8 mouse cellular contexts compared by ENCODE assay signal in genomic region chr11:117320482-117320881, GRCm38 (mm10).
A peak's percentile ranks its signal among the peaks of the same experiment; 100 is the strongest.
DNase-seq lines count a peak whose midpoint lies in the region; ATAC-seq and TF ChIP-seq lines count a peak whose summit lies in the region.

No protein-coding gene starts in this region.

- peaks cover 4% of the 10 kb centered on the region; the same call in 1 of the 2 replicates for H3K36me3 ChIP-seq in embryonic facial prominence, embryonic 10.5 days (replicated peaks)
- no peaks in the 10 kb centered on the region for H3K36me3 ChIP-seq in limb, embryonic 15.5 days
- no peaks in the 10 kb centered on the region for H3K36me3 ChIP-seq in neural tube, embryonic 14.5 days (ENCODE audit: control insufficient read depth, insufficient read depth, low read length)

- H3K27ac ChIP-seq in embryonic facial prominence, embryonic 10.5 days (replicated peaks), result peak overlapping the region; percentile 81
- H3K27ac ChIP-seq in limb, embryonic 15.5 days, result peak overlapping the region; percentile 85
- H3K27ac ChIP-seq in neural tube, embryonic 14.5 days (ENCODE audit: low read depth, low read length), result peak overlapping the region; percentile 39; the same call in 1 of the 2 replicates

- DNase-seq in lung, adult 2 months, result no peak
- DNase-seq in lung, postnatal 14 days, result no peak
- no peak for DNase-seq in embryonic facial prominence, embryonic 10.5 days (ENCODE audit: low spot score)
- DNase-seq in right cerebral cortex, postnatal 4 days, result no peak
- DNase-seq in layer of hippocampus, adult 8-10 months (ENCODE audit: low spot score in 2 of 2), result no peak

- ATAC-seq in limb, embryonic 15.5 days (ENCODE audit: insufficient number of reproducible peaks, low FRiP score, low TSS enrichment, low read depth), result no peak
- no peak for ATAC-seq in neural tube, embryonic 14.5 days (ENCODE audit: low read depth)
- ATAC-seq in cerebellum, adult (ENCODE audit: insufficient number of reproducible peaks, low FRiP score, low TSS enrichment), result no peak

- H3K9ac ChIP-seq in limb, embryonic 15.5 days, result no peak overlapping the region
- H3K9ac ChIP-seq in neural tube, embryonic 14.5 days (replicated peaks; ENCODE audit: low read depth, low read length), result no peak overlapping the region

- H3K4me1 ChIP-seq in lung, adult 2 months (ENCODE audit: control insufficient read depth, insufficient read depth, low read length), result peaks cover 46% of the 10 kb centered on the region
- peaks cover 100% of the 10 kb centered on the region for H3K4me1 ChIP-seq in embryonic facial prominence, embryonic 10.5 days
- H3K4me1 ChIP-seq in limb, embryonic 15.5 days, result peaks cover 93% of the 10 kb centered on the region
- peaks cover 30% of the 10 kb centered on the region for H3K4me1 ChIP-seq in neural tube, embryonic 14.5 days (ENCODE audit: control insufficient read depth, insufficient read depth, low read length)

- TF ChIP-seq POLR2A in lung, adult 2 months (IDR thresholded peaks at IDR 0.05; ENCODE audit: borderline replicate concordance, extremely low read depth, low read depth, low read length), result peak; percentile 13; the same call in 1 of the 2 replicates

- no peaks in the 10 kb centered on the region for H3K27me3 ChIP-seq in embryonic facial prominence, embryonic 10.5 days (replicated peaks; ENCODE audit: low read depth, poor library complexity, severe bottlenecking)
- H3K27me3 ChIP-seq in limb, embryonic 15.5 days, result no peaks in the 10 kb centered on the region
- H3K27me3 ChIP-seq in neural tube, embryonic 14.5 days (ENCODE audit: control insufficient read depth, insufficient read depth, low read length), result no peaks in the 10 kb centered on the region

- 54% methylated on average over 3 of the region's 3 CpGs for WGBS in lung, adult 2 months
- 51% methylated on average over 3 of the region's 3 CpGs for WGBS in embryonic facial prominence, embryonic 10.5 days
- WGBS in limb, embryonic 15.5 days, result 53% methylated on average over 3 of the region's 3 CpGs
- 64% methylated on average over 3 of the region's 3 CpGs for WGBS in neural tube, embryonic 14.5 days

- 0 out of 2 replicates have a peak overlapping the region, but pooled peaks have one; percentile 22 for H3K4me2 ChIP-seq in limb, embryonic 15.5 days
- H3K4me2 ChIP-seq in neural tube, embryonic 14.5 days (ENCODE audit: low read depth, low read length), result no peak overlapping the region

- no peak overlapping the region for H3K4me3 ChIP-seq in lung, adult 2 months (replicated peaks; ENCODE audit: extremely low read depth, low read depth, low read length)
- H3K4me3 ChIP-seq in embryonic facial prominence, embryonic 10.5 days, result peak overlapping the region; percentile 38; the same call in 1 of the 2 replicates
- H3K4me3 ChIP-seq in limb, embryonic 15.5 days, result no peak overlapping the region
- no peak overlapping the region for H3K4me3 ChIP-seq in neural tube, embryonic 14.5 days (ENCODE audit: low read depth, low read length)

- H3K9me3 ChIP-seq in embryonic facial prominence, embryonic 10.5 days, result no peaks in the 10 kb centered on the region
- no peaks in the 10 kb centered on the region for H3K9me3 ChIP-seq in limb, embryonic 15.5 days
- H3K9me3 ChIP-seq in neural tube, embryonic 14.5 days (ENCODE audit: control insufficient read depth, low read length), result no peaks in the 10 kb centered on the region

- TF ChIP-seq CTCF in lung, adult 2 months (IDR thresholded peaks at IDR 0.05; ENCODE audit: insufficient read depth, low read length), result no peak
